Mouse (Mus musculus) gastrocnemius, postnatal 4 days (tissue): ENCODE data around the gene Msantd3. TPM values are rescaled to one million over a fixed set of nuclear protein-coding genes. Genes with fewer than 3 reads are reported as not detected.

Experiments
- DNase-seq, 2 experiments: peaks; one replicate each; pipeline ENCODE4 v3.0.0; 2021 to 2022; ENCODE audit warnings: low spot score in 2 of 2, mixed read lengths in 2 of 2
- total RNA-seq, 2 experiments: library from RNA; stranded (reverse); gene quantifications; 2 replicates each; pipeline ENCODE4 v1.2.3; 2021

The Msantd3 gene
- total RNA-seq, 2 experiments from 2014 or later: 27.1 to 28.3 TPM

DNA sequence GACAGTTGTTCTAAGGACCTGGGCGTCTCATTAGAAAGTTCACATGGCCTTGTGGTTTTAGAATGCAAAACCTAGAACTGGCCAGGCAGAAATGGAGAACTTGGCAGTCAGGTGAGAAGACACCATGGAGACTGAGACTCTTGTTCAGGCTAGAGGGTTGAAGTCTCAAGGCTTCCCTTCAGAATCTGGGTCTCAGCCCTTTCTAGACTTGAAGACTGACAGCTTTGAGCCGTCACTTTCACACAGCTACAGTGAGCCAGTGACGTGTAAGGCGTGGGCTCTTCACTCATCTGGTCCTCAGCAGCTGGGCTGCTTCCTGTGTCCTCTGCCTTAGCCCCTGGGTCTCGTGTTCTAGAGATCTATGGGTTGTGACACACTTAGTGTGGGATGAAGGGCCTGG, 52.6 kb downstream of the Msantd3 start:
- no peak for DNase-seq

DNA sequence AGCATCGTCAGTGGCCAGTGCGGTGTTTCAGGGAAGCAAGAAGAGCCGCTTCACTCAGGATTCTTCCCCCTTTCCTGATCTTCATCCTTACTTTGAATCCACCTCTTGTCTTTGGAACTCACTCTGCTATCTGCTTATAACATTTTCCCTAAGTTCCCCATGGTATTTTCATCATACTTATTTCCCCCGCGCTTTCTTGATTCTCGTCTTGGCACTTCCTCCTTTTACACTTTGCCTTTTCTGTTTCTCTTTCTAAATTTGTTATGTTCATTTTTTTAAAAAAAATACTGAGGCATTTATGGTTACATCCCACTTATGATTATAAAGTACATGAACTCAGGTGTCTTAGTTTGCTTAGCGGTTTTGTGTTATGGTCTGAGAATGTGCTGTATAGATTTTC, 53.1 kb downstream of the Msantd3 start:
- DNase-seq: no peak

DNA sequence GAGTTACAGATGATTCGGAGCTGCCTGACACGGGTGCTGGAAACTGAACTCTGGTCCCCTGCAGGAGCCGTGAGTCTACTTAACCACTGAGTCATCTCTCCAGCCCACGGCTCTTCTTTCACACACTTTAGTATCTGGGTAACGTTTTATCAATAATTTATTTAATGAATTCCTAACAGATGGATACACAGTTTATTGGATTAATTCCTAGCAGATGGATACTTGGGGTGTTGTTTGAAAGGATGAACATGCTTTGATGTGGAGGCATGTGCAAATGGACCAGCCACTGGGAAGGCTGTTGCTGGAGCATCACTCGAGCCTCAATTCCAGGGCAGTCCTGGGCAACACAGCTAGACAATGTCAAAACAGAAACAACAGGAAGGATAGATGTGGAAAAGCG, 56.4 kb downstream of the Msantd3 start:
- no peak for DNase-seq

DNA sequence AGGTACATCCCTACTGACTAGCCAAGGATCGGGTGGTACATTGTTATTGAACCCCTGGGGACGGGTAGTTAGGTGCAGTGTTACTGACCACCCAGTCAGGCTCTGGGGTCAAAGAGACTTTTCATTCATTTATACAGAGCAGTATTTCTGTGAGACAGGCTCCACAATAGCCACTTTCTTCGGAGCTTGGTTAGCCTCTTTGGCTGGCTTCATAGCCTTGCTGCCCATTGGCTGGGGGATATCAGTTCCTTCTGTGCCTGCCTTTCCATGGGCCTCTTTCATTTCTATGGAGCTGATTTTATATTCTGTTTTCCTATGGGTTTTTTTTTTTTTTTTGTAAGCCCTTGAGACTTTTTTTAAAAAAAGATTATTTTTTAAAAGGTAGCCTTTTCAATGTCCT, 65.9 kb downstream of the Msantd3 start:
- DNase-seq: no peak

DNA sequence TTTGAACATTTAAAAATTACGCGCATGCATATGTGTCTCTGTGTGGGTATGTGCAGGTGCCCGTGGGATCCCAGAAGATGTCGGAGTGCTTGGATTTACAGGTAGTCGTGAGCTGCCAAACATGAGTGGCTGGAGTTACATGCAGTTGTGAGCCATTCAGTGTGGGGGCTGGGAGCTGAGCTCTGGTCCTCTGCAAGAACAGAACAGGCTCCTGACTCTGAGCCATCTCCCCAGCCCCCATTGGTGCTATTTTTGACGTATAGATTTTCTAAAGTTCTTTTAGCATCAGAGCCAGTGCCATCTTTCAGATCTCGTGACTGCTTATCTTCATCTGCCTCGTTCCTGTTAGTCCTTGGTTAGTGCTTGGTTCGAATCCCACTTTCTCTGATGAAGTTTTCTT, 69.8 kb downstream of the Msantd3 start:
- no peak for DNase-seq

DNA sequence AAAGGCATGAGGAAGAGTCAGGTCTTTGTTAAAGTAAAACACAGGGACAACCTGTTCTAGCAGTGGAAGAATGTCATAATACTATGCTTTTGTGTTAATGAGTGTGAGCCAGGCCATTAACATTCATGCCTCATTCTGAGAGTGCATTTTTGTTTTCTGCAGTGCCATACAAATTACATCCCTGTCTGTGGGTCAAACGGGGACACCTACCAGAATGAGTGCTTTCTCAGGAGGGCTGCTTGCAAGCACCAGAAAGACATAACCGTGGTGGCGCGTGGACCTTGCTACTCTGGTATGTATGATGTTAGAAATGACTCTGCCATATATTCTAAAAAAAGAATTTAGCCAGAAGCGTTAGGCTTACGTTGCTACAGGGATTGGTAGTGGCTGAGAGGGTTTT, 70.5 kb downstream of the Msantd3 start:
- DNase-seq: no peak

Other genes with a start within 250 kb of the Msantd3 start
- 10 to 100 TPM; 15.2 to 19.3 TPM for gene Tex10, start 66.5 kb upstream of the Msantd3 start, total RNA-seq
- gene Tmeff1, start 45.2 kb downstream of the Msantd3 start, total RNA-seq: 1 to 10 TPM; 6.3 to 7.8 TPM
- 100 to 1,000 TPM; 201 to 210 TPM for gene Cavin4, start 123.6 kb downstream of the Msantd3 start, total RNA-seq